Mouse (Mus musculus): ENCODE results near the gene Akap10.

DNA sequence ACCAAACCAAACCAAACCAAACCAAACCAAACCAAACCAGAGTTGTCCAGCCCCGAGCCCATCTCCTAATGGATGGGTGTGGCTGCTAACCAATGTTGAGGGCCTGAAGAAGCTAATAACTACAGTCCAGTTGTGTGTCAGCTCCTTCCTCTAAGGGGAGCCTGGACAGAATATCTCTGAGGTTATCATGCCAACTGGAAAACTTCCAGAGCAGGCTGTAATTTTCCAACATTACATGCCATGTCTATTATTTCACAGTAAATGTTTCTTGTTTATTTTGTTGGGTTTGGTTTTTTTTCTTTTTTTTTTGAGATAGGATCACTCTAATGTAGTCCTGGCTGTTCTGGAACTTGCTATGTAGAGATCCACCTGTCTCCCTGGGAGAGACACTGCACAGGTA is 70.7 kb downstream of the Akap10 start:
- TF ChIP-seq CTCF (IDR thresholded peaks at IDR 0.05) (no peak), EP300 (IDR thresholded peaks at IDR 0.05) (no peak)
